Mouse (Mus musculus): ENCODE results near the gene Cryba1. TPM values are rescaled to one million over a fixed set of nuclear protein-coding genes. Genes with fewer than 3 reads are reported as not detected.

Cryba1 gene
- polyA plus RNA-seq, 1 experiment from 2014 or later, result 2.8 TPM

Other genes starting within 250 kb of the Cryba1 start
- gene Ankrd13b, start 235.6 kb downstream of the Cryba1 start, polyA plus RNA-seq (2016; fragmentation: Nextera tagmentation; extraction: Ambion mirVana), result 28.3 and 29.2 TPM in 2 replicates
- 10.9 and 13.4 TPM in 2 replicates for gene Git1, start 231.7 kb downstream of the Cryba1 start, polyA plus RNA-seq (2016; fragmentation: Nextera tagmentation; extraction: Ambion mirVana)
- 3.5 and 4.2 TPM in 2 replicates for gene Abhd15, start 210.2 kb downstream of the Cryba1 start, polyA plus RNA-seq (2016; fragmentation: Nextera tagmentation; extraction: Ambion mirVana)
- gene Trp53i13, start 209.3 kb downstream of the Cryba1 start, polyA plus RNA-seq (2016; fragmentation: Nextera tagmentation; extraction: Ambion mirVana), result 29.7 and 32.3 TPM in 2 replicates
- 0.14 TPM in 1 of 2 replicates, not detected in the other for gene Gm10392, start 206.1 kb downstream of the Cryba1 start, polyA plus RNA-seq (2016; fragmentation: Nextera tagmentation; extraction: Ambion mirVana)
- 22.3 and 23.1 TPM in 2 replicates for gene Taok1, start 117.5 kb downstream of the Cryba1 start, polyA plus RNA-seq (2016; fragmentation: Nextera tagmentation; extraction: Ambion mirVana)
- gene Nufip2, start 39.1 kb downstream of the Cryba1 start, polyA plus RNA-seq (2016; fragmentation: Nextera tagmentation; extraction: Ambion mirVana), result 4.8 and 5.3 TPM in 2 replicates
- gene Myo18a, start 38.0 kb upstream of the Cryba1 start, polyA plus RNA-seq (2016; fragmentation: Nextera tagmentation; extraction: Ambion mirVana), result 55.9 and 58.9 TPM in 2 replicates
- gene Gm10277, start 62.5 kb upstream of the Cryba1 start, polyA plus RNA-seq (2016; fragmentation: Nextera tagmentation; extraction: Ambion mirVana), result 2.7 and 2.9 TPM in 2 replicates
- 5.0 and 7.1 TPM in 2 replicates for gene Pipox, start 168.8 kb upstream of the Cryba1 start, polyA plus RNA-seq (2016; fragmentation: Nextera tagmentation; extraction: Ambion mirVana)
- gene Sez6, start 205.5 kb upstream of the Cryba1 start, polyA plus RNA-seq (2016; fragmentation: Nextera tagmentation; extraction: Ambion mirVana), result 47.3 and 48.7 TPM in 2 replicates